Mouse (Mus musculus) heart, embryonic 13.5 days (tissue): ENCODE measurements around the gene Adra1d. TPM values are rescaled to one million over a fixed set of nuclear protein-coding genes. Genes with fewer than 3 reads are reported as not detected.
A peak's percentile ranks its signal among the peaks of the same experiment; 100 is the strongest.

ENCODE experiments used
- ATAC-seq: fragments of 200-750 bp; cut with Nextera tagmentation; 2 replicates; pipeline ENCODE4 v1.8.0; 2017; ENCODE audit warnings: moderate TSS enrichment; ENCODE audit not compliant: insufficient number of reproducible peaks, low FRiP score, low TSS enrichment; ENCODE audit errors: extremely low read depth
- H3K27ac ChIP-seq: fragments of 300-500 bp; sonication (generic); replicated peaks from 2 replicates; pipeline ENCODE4 v1.5.1; 2015; ENCODE audit warnings: moderate library complexity, mild to moderate bottlenecking, inconsistent platforms
- H3K27me3 ChIP-seq: fragments of 300-500 bp; sonication (generic); replicated peaks from 2 replicates; pipeline ENCODE4 v1.6.1; 2015; ENCODE audit warnings: mild to moderate bottlenecking, inconsistent platforms
- H3K36me3 ChIP-seq: fragments of 300-500 bp; sonication (generic); 2 replicates; pipeline ENCODE4 v1.6.1; 2015; ENCODE audit warnings: mild to moderate bottlenecking, inconsistent platforms
- H3K4me1 ChIP-seq: fragments of 300-500 bp; sonication (generic); 2 replicates; pipeline ENCODE4 v1.6.1; 2015; ENCODE audit warnings: inconsistent platforms
- H3K4me2 ChIP-seq: fragments of 300-500 bp; sonication (generic); 2 replicates; pipeline ENCODE4 v1.6.1; 2015; ENCODE audit warnings: inconsistent platforms, mild to moderate bottlenecking, moderate library complexity
- H3K4me3 ChIP-seq: fragments of 300-500 bp; sonication (generic); 2 replicates; pipeline ENCODE4 v1.5.1; 2015; ENCODE audit warnings: moderate library complexity, mild to moderate bottlenecking, inconsistent platforms
- H3K9ac ChIP-seq: fragments of 300-500 bp; sonication (generic); 2 replicates; pipeline ENCODE4 v1.6.1; 2015; ENCODE audit warnings: inconsistent platforms, mild to moderate bottlenecking, moderate library complexity
- H3K9me3 ChIP-seq: fragments of 300-500 bp; sonication (generic); 2 replicates; pipeline ENCODE4 v1.6.1; 2016; ENCODE audit warnings: inconsistent platforms
- WGBS: fragments of 180-500 bp; shearing (Covaris S2); methylation state at CpG from one replicate; pipeline ENCODE4 v1.1.7; 2015; ENCODE audit warnings: mixed read lengths; 5-methylcytosine and 5-hydroxymethylcytosine counted together
- polyA plus RNA-seq: library from polyadenylated mRNA; unstranded; fragments of >200 nt; fragmentation: Nextera tagmentation; extraction: Ambion mirVana; gene quantifications from 2 replicates; pipeline ENCODE4 v1.2.1, GENCODE M21; 2015

Adra1d gene
- polyA plus RNA-seq, 1 experiment from 2014 or later, result 0.24 TPM

DNA sequence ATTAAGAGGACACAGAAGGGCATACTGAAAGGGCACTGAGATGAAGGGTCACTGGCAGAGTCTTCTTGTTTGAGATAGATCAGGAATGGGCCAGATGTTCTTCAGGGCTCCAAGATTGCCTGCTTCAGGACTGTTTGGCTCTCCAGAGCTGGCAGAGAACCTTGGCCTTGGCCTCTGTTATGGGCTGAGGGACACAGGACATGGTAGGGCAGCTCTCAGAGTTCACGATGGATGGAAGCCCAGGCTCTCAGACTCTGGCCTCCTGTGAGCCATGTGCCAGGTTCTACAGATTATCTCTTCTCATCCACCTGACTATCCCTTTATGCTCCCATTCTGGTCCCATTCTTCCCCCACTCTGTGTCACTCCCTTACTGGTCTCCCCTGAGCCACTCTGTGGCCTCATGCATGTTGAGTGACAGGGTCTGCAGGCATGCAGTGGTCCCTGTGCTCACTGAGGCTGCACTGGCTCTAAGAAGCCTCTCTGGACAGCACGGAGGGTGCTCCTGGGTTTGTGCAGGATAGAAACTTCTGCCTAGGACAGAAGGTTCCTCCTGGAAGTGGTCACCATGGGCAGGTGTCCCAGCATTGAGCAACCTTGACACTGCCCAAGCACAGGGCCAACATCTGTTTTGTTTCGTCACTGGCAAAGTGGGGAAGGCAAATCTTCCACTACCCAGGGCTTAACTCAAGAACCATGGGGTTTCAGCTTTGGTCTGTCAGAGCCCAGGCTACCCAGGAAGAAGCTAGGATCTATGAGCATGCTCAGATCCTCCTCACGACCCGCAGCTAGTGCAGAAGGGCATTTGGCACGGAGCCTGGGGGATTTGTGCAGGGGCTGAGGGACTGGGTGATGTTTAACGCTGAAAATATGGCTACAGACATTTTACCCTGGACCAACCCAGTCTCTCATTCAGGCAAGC lies 10.1 kb downstream of the Adra1d start:
- H3K27ac ChIP-seq, result no peak overlapping the region
- H3K9ac ChIP-seq, result no peak overlapping the region
- H3K4me3 ChIP-seq, result no peak overlapping the region
- H3K4me2 ChIP-seq, result no peak overlapping the region
- no peaks in the 10 kb centered on the region for H3K9me3 ChIP-seq
- ATAC-seq, result no peak
- WGBS, result 51% methylated on average over 7 of the region's 7 CpGs
- H3K27me3 ChIP-seq, result peaks cover 96% of the 10 kb centered on the region
- no peaks in the 10 kb centered on the region for H3K36me3 ChIP-seq
- no peaks in the 10 kb centered on the region for H3K4me1 ChIP-seq

DNA sequence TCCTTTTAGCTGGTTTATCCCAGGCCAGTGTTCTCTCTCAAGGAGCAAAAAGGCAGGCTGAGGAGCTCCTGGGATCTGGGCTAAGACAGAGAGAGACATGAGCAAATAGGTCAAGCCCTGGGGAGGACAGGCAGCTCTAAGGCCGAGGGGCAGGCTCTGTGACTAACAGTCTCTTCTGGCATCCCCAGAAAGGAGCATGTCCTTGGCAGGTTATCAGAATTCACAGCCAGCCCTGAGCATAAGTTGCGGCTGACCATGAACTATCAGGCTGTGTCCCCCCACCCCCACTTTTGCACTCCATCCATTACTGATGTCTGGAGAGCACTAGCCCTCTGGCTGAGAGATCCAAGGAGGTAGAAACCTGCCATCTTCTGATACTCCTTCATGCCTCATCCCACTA lies 11.2 kb downstream of the Adra1d start:
- Histone ChIP-seq H3K4me2 (no peak overlapping the region), H3K36me3 (no peaks in the 10 kb centered on the region), H3K9ac (no peak overlapping the region), H3K9me3 (no peaks in the 10 kb centered on the region), H3K4me3 (no peak overlapping the region), H3K27ac (no peak overlapping the region), H3K27me3 (peaks cover 96% of the 10 kb centered on the region), H3K4me1 (peaks cover 10% of the 10 kb centered on the region)
- 35% methylated on average over 2 of the region's 2 CpGs for WGBS
- no peak for ATAC-seq

DNA sequence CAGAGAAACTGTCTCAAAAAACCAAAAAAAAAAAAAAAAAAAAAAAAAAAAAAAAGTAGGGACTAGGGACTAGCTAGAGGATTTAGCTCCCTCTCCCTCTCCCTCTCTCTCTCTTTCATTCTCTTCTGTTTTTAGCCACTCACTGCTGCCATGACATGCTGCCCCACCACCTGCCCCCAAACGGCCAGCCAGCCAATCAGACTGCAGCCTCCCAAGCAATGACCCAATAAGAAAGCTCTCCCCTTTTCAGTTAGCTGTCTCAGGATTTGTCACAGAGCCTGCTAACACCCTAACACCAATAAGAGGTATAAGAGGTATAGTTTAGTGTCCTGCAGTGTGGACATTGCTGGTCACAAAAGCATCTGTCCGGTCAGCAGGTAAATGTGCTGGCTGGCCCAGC lies 11.6 kb downstream of the Adra1d start:
- Histone ChIP-seq H3K36me3 (no peaks in the 10 kb centered on the region), H3K4me2 (no peak overlapping the region), H3K9ac (no peak overlapping the region), H3K4me1 (peaks cover 15% of the 10 kb centered on the region), H3K27me3 (peaks cover 96% of the 10 kb centered on the region), H3K4me3 (no peak overlapping the region), H3K27ac (no peak overlapping the region), H3K9me3 (no peaks in the 10 kb centered on the region)
- 73% methylated on average over 2 of the region's 2 CpGs for WGBS
- no peak for ATAC-seq

DNA sequence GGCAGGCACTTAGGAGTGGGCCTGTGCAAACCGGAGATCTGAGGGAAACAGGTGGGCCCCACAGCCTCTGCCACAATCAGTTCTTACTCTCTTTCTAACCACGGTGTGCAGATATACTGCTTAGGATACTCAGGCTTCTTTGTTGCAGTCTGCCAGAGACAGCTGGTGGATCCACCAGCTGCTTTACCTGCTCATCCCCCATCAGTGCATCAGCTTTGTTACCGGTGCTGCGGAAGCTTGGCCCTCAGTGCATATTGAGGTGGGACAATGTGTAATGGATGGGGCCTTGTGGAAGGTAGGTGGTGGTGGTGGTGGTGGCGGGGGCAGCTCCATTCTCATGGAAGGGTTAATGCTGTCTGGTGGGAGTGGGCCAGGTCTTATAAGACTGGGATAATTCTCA lies 13.0 kb downstream of the Adra1d start:
- no peak overlapping the region for H3K27ac ChIP-seq
- H3K9ac ChIP-seq, result no peak overlapping the region
- H3K4me1 ChIP-seq, result peaks cover 15% of the 10 kb centered on the region
- H3K4me3 ChIP-seq, result no peak overlapping the region
- H3K4me2 ChIP-seq, result no peak overlapping the region
- WGBS, result 84% methylated on average over 5 of the region's 5 CpGs
- H3K27me3 ChIP-seq, result peaks cover 95% of the 10 kb centered on the region
- H3K36me3 ChIP-seq, result no peaks in the 10 kb centered on the region
- no peaks in the 10 kb centered on the region for H3K9me3 ChIP-seq
- no peak for ATAC-seq

DNA sequence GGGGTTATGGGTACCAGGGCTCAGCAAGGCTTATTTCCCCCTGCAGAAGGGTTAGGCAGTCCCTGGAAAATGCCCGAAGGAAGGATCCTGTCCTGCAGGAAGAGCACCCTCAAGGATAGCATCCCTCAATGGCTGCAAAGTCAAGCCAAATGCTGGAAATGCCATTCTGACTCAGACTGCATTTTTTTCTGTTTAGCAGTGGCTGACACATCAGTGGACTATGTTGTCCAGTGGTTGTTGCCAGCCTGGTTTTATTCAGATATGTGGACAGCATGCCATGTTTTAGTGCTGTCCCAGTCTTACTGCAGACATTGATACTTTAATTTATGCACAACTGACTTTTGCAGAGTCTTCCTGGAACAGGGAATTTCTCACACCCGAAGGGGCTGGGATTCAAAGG lies 13.8 kb downstream of the Adra1d start:
- Histone ChIP-seq H3K4me3 (no peak overlapping the region), H3K36me3 (no peaks in the 10 kb centered on the region), H3K27me3 (peaks cover 91% of the 10 kb centered on the region), H3K27ac (no peak overlapping the region), H3K9ac (no peak overlapping the region), H3K4me2 (no peak overlapping the region), H3K9me3 (no peaks in the 10 kb centered on the region), H3K4me1 (peaks cover 15% of the 10 kb centered on the region)
- 57% methylated on average over 2 of the region's 2 CpGs for WGBS
- ATAC-seq, result no peak

DNA sequence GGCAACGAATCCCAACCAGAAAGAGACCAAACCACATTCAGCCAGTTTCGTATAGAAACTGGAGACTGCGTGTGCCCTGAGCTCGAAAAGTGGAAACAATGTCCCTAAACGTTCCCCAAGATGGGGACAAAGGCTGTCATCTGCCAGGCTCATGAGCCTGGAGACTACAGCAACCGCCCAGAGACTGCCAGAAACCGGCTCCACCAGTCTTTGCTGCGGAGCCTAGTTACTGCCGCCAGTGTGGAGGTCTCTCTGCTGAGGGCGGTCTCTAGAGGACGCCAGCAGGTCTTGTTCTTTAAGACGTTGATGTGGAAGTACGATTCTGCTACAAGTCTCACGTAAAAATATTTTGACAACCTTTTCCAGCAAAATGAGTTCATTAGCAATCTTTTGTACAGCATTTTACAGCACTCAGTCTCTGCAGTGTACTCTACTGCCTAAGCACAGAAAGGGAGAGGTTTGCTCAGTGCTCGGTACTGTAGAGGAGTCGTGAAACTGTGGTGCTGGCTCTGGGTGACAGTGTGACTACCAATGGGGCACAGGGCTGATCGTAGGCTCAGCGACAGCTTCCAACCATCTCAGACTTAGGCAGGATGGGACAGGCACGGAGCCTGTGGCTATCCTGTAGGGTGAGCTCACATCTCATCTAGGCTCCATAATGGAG lies 15.2 kb downstream of the Adra1d start:
- peak overlapping the region; percentile 53 for H3K4me3 ChIP-seq
- H3K27me3 ChIP-seq, result peaks cover 78% of the 10 kb centered on the region
- ATAC-seq, result no peak
- peaks cover 15% of the 10 kb centered on the region for H3K4me1 ChIP-seq
- no peak overlapping the region for H3K9ac ChIP-seq
- no peaks in the 10 kb centered on the region for H3K9me3 ChIP-seq
- H3K4me2 ChIP-seq, result peak overlapping the region; percentile 86
- 16% methylated on average over 19 of the region's 19 CpGs for WGBS
- no peaks in the 10 kb centered on the region for H3K36me3 ChIP-seq
- no peak overlapping the region for H3K27ac ChIP-seq

DNA sequence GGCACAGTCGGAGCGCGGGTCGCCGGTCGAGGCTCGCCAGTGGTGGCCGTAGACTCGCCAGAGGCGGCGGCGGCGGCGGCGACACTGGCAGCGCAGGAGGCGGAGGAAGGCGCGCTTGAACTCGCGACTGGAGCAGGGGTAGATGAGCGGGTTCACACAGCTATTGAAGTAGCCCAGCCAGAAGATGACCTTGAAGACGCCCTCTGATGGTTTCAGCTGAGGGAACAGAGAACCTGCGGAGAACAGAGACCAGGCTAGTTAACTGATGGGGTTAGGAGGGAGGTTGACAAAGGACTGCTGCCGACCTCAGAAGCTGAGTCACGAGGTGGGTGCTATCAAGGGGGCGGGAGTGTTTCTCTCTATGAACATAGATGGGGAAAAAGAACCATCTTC lies 15.8 kb downstream of the Adra1d start:
- Histone ChIP-seq H3K27ac (no peak overlapping the region), H3K36me3 (no peaks in the 10 kb centered on the region), H3K27me3 (peaks cover 78% of the 10 kb centered on the region), H3K4me2 (peak overlapping the region; percentile 86), H3K4me3 (peak overlapping the region; percentile 53), H3K9me3 (no peaks in the 10 kb centered on the region), H3K4me1 (peaks cover 15% of the 10 kb centered on the region), H3K9ac (peak overlapping the region; percentile 70)
- ATAC-seq, result no peak
- WGBS, result under 1% methylated on average over 27 of the region's 27 CpGs

DNA sequence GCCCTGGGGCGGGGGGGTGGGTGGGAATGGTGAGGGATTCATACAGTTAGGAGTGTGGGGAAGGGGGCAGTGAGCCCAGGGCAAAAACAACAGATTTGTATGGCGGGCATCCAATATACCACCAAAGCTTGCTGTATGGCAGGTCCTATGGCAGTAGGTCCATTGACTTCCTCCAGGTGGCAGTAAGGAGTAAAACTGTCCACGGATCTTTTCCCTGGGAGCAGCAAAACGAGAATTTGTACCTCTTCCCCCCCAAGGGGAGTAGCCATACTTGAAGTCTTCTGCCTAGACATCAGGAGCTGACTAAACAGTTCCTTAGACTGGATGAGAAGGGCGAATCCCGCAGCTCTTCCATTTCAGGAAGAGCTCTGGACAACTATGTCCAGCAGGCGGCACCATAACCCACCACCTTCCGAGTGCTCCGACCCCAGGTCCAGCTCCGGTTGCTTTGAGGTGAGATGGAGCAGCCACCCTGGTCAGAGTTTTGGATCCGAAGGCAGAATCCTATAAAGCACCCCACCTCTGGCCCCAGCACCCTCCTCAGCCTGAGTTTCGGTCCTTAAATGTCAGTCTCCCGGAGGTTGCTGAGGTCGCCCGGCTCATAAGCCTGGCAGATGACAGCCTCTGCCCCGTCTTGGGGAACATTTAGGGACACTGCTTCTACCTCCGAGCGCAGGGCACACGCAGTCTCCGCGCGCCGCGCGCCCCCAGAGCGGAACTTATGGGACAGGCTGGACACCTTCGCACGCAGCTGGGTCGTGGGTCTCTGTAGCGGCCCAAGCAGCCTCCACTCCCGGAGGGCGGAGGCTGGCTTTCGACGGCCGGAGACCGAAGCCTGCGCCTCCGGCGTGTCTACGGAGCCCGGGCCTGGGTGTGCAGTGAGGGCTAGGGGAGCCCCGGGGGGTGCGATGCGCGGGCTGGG lies 16.4 kb downstream of the Adra1d start:
- Histone ChIP-seq H3K36me3 (no peaks in the 10 kb centered on the region), H3K4me3 (peak overlapping the region; percentile 53), H3K9ac (peak overlapping the region; percentile 70), H3K4me1 (peaks cover 15% of the 10 kb centered on the region), H3K9me3 (no peaks in the 10 kb centered on the region), H3K27ac (no peak overlapping the region), H3K4me2 (peak overlapping the region; percentile 86), H3K27me3 (peaks cover 73% of the 10 kb centered on the region)
- 2% methylated on average over 45 of the region's 45 CpGs for WGBS
- no peak; the same call in 1 of the 2 replicates for ATAC-seq

DNA sequence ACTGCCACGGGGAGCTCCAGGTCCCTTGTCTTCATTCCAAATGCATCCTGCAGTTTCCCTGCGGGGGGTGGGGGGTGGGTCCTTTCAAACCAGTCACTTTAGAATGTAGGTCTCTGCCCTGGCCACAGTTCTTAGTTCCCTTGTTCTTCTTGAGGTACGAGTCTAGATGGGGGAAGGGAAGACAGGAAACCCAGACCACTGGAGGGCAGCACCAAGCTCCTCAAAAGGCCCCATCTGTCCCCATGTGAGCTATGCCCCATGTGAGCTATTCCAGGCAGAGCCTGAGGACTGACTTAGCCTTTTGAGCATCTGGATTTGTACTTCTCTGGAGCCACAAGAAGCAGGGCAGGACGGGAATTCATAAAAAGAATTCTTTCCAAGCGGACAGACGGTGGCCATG lies 19.6 kb downstream of the Adra1d start:
- Histone ChIP-seq H3K36me3 (no peaks in the 10 kb centered on the region), H3K9me3 (no peaks in the 10 kb centered on the region), H3K4me3 (no peak overlapping the region), H3K4me1 (peaks cover 31% of the 10 kb centered on the region), H3K27ac (no peak overlapping the region), H3K4me2 (no peak overlapping the region), H3K27me3 (peaks cover 44% of the 10 kb centered on the region), H3K9ac (no peak overlapping the region)
- 22% methylated on average over 6 of the region's 6 CpGs for WGBS
- no peak for ATAC-seq

DNA sequence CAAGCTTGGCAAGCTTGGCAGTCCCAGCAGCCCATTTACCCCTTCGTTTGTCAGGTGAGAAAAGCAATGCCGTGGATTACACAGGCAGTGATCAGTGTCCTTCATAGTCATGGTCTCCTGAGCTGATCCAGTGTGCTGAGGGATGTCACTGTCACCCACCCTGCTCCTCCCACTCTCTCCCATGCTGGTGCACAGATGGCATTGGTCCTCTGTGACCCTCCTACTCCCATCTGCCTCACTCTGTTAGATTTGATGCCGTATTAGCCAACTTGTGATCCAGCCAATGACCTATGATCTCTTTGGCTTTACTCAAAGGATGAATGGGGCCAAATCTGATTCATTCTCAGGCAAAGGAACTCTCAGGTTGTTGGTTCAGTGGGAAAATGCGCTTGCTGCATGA lies 20.4 kb downstream of the Adra1d start:
- ATAC-seq, result no peak
- WGBS, result 83% methylated on average over 4 of the region's 4 CpGs

DNA sequence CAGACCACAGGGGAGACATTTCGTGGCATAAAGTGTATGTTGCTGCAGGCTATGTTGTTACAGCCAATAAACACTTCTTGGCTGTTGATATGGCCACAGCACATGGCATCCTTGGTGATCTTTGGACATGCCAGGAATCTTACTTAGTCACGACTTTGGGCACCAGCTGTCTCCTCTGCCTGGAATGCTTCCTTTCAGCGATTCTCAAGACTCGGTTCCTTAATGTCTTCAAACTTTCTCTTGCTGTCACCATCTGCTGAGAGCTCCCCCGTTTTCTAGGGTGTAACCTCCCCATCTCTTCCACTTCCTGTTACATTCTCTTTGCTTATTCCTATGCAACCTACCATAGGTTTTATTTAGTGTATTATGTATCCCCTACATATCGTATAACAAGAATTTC lies 22.3 kb downstream of the Adra1d start:
- H3K27me3 ChIP-seq, result peaks cover 19% of the 10 kb centered on the region
- 72% methylated on average over 6 of the region's 6 CpGs for WGBS
- H3K27ac ChIP-seq, result no peak overlapping the region
- peaks cover 15% of the 10 kb centered on the region for H3K4me1 ChIP-seq
- H3K9me3 ChIP-seq, result no peaks in the 10 kb centered on the region
- no peak overlapping the region for H3K4me3 ChIP-seq
- H3K9ac ChIP-seq, result no peak overlapping the region
- ATAC-seq, result no peak
- H3K36me3 ChIP-seq, result no peaks in the 10 kb centered on the region
- H3K4me2 ChIP-seq, result no peak overlapping the region

More for the DNA sequence above, 20.4 kb downstream of the Adra1d start:
- H3K4me1 ChIP-seq, result peaks cover 28% of the 10 kb centered on the region
- no peaks in the 10 kb centered on the region for H3K9me3 ChIP-seq
- no peak overlapping the region for H3K4me2 ChIP-seq
- H3K9ac ChIP-seq, result no peak overlapping the region
- no peaks in the 10 kb centered on the region for H3K36me3 ChIP-seq
- no peak overlapping the region for H3K27ac ChIP-seq
- no peak overlapping the region for H3K4me3 ChIP-seq
- H3K27me3 ChIP-seq, result peaks cover 35% of the 10 kb centered on the region
